Mouse (Mus musculus): ENCODE data around the gene Rtn4r.

Gene Rtn4r

GRCm38 (mm10) chr16:18127241-18127861 is at the start of gene Rtn4r:
Gene Rtn4r, plus strand, starts transcription at chr16:18127642.
- DNase-seq (ENCODE audit: low read depth, low spot score): peak; percentile 43

- DNase-seq (ENCODE audit: low read depth, low spot score): no peak
Observed at GRCm38 (mm10) chr16:18078314-18079015, 49.0 kb upstream of the Rtn4r start.

DNA sequence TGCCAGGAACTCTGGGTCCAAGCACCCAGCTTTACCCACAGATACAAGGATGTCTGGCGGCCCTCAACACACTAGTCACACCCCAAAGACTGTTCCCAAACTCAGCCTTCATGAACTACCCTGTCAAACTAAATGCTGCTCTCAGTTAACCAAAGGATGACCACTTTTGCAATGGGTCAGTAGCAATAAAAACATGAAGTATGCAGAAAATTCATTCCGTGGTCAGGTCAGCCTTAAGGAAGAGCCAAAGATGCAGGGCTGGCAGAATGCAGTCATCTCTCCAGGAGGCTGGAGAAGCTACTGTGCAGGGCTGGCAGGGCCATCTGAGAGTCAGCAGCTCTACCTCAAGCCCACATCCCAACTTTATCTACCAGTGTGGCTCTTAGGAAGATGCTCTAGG is 48.1 kb upstream of the Rtn4r start:
- DNase-seq (ENCODE audit: low read depth, low spot score): no peak

- DNase-seq (ENCODE audit: low read depth, low spot score): no peak
Observed at GRCm38 (mm10) chr16:18080171-18080570, 47.3 kb upstream of the Rtn4r start.

DNA sequence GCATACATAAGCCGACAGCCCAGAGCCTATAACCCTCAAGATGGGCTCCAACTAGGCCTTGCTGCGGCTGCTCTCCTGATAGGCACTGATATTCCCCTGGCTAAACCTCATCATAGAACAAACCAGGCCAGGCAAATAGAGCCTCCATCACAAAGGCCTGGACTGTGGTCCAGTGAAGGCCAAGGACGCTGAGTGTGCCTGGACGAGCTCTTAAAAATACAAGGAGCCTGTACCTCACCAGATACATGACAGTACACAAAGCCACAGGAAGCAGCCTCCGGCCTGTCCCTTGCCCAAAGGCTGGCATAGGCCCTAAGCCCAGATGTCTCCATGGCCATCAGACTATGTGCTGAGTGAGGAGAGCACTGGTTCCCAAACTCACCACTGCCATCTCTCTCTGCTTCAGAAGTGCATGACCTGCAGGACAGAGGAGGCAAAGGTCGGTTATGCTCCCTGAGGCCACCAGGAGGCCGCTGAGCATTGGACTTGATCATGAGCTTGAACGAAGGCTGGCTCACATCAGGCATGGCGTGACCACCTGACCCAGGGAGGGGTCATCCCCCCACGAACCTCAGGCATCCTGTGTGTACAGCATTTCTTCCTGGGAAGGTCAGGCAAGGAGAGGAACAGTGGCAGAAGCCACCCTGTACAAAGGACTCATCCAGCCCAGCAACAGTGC is 46.2 kb upstream of the Rtn4r start:
- DNase-seq (ENCODE audit: low read depth, low spot score): no peak

DNA sequence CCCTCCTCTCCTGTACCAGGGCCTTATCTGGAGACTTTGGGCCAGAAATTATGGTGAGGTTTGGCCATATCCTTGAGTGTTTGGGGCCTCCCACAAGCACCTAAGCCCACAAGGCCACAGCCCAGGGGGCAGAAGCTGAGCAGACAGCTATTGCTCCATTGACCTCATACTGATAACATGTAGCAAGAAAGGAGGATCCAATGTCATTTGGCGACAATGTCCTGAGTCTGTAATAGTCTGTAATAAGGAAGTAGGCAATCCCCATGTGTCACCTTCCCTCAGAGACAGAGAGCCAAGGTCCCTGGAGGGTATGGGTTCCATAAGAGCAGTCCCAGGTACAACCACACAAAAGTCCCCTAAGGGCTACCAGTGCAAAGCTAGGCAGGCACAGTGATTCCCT is 45.2 kb upstream of the Rtn4r start:
- DNase-seq (ENCODE audit: low read depth, low spot score): no peak

DNA sequence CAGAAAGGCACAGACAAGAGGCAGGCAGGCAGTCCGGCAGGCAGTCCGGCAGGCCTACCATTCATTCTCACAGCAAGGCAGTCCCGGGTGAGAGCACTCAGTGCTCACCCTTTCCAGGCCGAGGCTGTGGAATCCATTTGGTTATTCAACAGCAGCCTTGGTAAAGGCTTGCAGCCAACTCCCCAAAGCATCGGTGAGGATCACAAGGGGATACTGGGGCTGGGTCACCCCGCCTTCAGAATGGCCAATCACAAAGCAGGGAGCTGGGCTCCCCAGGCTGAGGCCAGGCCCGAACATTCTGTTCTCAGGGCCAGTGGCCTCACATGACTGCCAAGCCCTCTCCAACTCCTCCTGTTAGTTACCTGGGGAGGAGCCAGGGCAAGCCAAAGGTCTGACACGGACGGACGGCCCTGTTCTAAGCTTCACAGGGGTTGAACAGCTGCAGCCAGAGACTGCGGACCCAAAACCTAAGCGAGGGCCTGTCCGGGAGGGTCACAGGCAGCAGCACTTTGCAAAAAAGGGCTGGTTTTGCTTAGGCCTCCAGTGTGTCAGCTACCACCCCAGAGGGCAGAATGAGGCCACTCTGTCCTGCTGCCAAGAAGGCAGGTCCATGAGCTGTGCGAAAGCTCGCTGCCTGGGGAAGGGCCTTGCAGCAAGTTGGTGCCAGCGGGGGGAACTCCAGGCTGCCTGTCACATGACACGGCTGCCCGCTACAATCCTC is 44.1 kb upstream of the Rtn4r start:
- DNase-seq (ENCODE audit: low read depth, low spot score): no peak

- DNase-seq (ENCODE audit: low read depth, low spot score): no peak
Observed at GRCm38 (mm10) chr16:18084262-18084661, 43.2 kb upstream of the Rtn4r start.

DNA sequence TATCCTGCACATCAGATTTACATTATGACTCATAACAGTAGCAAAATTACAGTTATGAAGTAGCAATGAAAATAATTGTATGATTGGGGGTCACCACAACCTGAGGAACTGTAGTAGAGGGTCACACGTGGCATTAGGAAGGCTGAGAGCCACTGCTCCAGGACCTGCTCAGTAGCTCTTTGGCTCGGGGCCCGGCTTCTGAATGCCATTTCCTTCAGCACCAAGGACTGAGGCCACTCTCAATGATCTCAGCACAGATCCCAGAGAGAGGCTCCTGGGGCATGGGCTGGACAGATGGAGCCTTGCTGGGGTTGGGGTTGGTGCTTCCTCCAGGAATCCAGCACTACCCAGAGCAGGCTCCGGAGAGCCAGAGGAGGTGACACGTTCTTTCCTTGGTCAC is 40.3 kb upstream of the Rtn4r start:
- no peak for DNase-seq (ENCODE audit: low read depth, low spot score)

DNA sequence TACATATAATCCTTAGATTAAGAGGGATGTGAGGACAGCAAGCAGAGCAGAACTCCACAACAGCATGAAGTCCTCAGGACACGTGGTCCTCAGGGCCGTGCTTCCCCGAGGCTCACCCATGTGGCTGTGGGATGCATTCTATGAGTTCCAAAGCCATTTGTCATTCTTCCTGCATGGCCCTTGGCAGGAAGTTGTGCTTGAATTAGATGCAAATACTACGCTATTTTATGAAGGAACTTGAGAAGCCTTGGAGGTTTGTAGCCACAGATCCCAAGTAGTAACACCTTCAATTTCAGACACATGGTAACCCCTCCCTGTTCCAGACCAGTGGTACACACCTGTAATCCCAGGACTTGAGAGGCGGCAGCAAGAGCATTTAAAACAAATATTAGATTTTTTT is 31.1 kb upstream of the Rtn4r start:
- DNase-seq (ENCODE audit: low read depth, low spot score): no peak

DNA sequence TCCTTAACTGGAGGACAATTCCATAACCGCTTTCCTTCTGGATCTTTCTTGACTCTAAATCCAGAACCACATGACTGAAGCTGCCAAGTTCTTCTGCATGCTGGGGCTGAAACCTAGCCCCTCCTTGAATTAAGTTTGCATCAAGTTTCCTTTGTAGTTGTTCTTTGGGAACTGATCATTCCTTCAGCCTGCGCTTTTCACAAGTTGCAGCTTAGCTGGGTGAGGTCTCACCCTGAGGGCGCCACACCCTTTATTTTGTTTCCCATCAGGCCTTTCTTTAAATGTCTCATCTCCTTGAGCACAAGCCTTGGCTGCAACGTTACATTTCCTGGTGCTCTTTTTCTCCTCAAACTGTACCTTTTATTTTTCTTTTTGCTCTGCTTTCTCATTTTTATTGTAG is 24.6 kb upstream of the Rtn4r start:
- no peak for DNase-seq (ENCODE audit: low read depth, low spot score)

GRCm38 (mm10) chr16:18103366-18103765 is 24.1 kb upstream of the Rtn4r start:
- DNase-seq (ENCODE audit: low read depth, low spot score): no peak

- no peak for DNase-seq (ENCODE audit: low read depth, low spot score)
Observed at GRCm38 (mm10) chr16:18103808-18104207, 23.6 kb upstream of the Rtn4r start.

DNA sequence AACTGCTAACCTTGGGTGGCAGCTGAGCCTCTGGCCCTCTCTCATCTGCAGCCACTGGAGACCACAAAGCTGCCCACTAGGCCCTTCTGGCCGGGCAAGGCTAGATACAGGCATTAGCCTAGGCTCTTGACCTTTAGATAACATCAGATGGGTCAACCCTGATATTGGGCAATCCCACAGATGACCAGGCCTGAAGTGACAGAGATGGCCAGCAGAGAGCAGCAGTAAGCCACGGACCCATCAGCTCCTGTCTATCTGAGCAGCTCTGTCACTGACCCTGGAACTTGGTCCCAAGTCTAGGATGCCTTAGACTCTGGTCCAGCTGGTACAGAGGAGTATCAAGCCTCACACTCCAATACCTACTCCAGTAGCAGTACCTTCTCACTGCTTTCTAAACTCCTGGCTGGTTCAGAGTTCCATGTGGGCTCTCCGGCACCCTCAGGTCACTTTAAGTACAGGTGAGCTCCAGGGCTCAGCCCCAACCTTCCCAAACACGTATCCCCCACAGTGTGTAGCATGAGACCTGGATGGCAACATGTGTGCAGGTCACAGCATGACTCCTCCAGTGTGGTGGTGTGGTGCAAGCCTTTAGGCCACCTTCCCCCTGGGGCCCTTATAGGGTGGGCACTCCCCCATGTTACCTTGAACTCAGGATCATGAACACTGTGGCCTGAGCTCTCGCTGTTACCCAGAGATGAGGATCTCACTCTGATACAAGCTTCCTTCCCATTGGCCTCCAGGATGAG is 19.0 kb upstream of the Rtn4r start:
- no peak for DNase-seq (ENCODE audit: low read depth, low spot score)

GRCm38 (mm10) chr16:18111042-18111441 is 16.4 kb upstream of the Rtn4r start:
- no peak for DNase-seq (ENCODE audit: low read depth, low spot score)

GRCm38 (mm10) chr16:18116467-18116866 is 11.0 kb upstream of the Rtn4r start:
- DNase-seq (ENCODE audit: low read depth, low spot score): no peak

DNA sequence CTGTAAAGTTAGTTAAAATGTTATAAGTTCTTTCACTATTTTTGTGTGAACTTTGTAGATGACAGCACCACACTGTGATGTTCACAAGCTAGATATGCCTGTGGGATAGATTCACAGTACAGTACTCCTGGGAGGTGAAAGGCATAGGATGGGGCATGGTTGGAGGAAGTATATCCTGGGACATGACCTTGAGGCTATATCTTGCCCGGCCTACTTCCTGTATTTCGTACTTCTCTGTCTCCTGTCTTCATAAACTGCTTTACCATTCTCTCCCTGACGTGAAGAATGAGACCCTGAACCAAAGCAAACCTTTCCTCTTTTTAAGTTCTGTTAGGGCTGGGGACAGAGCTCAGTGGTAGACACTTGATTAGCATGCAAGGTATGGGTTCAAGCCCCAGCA is 9.2 kb upstream of the Rtn4r start:
- no peak for DNase-seq (ENCODE audit: low read depth, low spot score)

- DNase-seq (ENCODE audit: low read depth, low spot score): peak; percentile 54
Observed at GRCm38 (mm10) chr16:18119031-18119730, 8.3 kb upstream of the Rtn4r start.

GRCm38 (mm10) chr16:18122740-18123139 is 4.7 kb upstream of the Rtn4r start:
- DNase-seq (ENCODE audit: low read depth, low spot score): no peak

- no peak for DNase-seq (ENCODE audit: low read depth, low spot score)
Observed at GRCm38 (mm10) chr16:18123471-18123870, 4.0 kb upstream of the Rtn4r start.

GRCm38 (mm10) chr16:18124040-18124439 is 3.4 kb upstream of the Rtn4r start:
- no peak for DNase-seq (ENCODE audit: low read depth, low spot score)

All from embryo, embryonic 11.5 days (tissue).